Mouse (Mus musculus) MEL (cell line): Measurements from ENCODE around the gene Ctdnep1. TPM values are rescaled to one million over a fixed set of nuclear protein-coding genes. Genes with fewer than 3 reads are reported as not detected.
A peak's percentile ranks its signal among the peaks of the same experiment; 100 is the strongest.

Experiments
- DNase-seq: peaks from one replicate; pipeline ENCODE4 v3.0.0; 2011; ENCODE audit warnings: low read depth, low spot score
- H3K27ac ChIP-seq: 2 replicates; pipeline ENCODE4 v1.5.1; 2012; ENCODE audit warnings: low read depth, mild to moderate bottlenecking, control low read depth, low read length, moderate library complexity; ENCODE audit not compliant: control insufficient read depth
- H3K27me3 ChIP-seq, 2 experiments: fragments of 150-350 bp in 1 of 2; sonication (generic) in 1 of 2; 2 replicates each; pipeline ENCODE4 v1.6.1; 2012; ENCODE audit warnings: low read length in 2 of 2, mild to moderate bottlenecking in 2 of 2, improper control_type of control experiment in 1 of 2, moderate library complexity in 1 of 2; ENCODE audit not compliant: insufficient read depth in 2 of 2, control insufficient read depth in 1 of 2
- H3K36me3 ChIP-seq, 2 experiments: 2 replicates each; pipeline ENCODE4 v1.6.1; 2012 to 2014; ENCODE audit warnings: low read length in 2 of 2, improper control_type of control experiment in 1 of 2, inconsistent platforms in 1 of 2, mild to moderate bottlenecking in 1 of 2; ENCODE audit not compliant: insufficient read depth in 2 of 2, control insufficient read depth in 1 of 2
- H3K4me1 ChIP-seq, 2 experiments: fragments of 150-350 bp in 1 of 2; sonication (generic) in 1 of 2; 2 replicates each; pipeline ENCODE4 v1.6.1; 2012; ENCODE audit warnings: low read length in 2 of 2, improper control_type of control experiment in 1 of 2, mild to moderate bottlenecking in 1 of 2; ENCODE audit not compliant: insufficient read depth in 2 of 2, control insufficient read depth in 1 of 2
- H3K4me3 ChIP-seq, 2 experiments: fragments of 150-350 bp in 1 of 2; sonication (generic) in 1 of 2; 2 replicates each; pipeline ENCODE4 v1.5.1; 2012; ENCODE audit warnings: low read depth in 2 of 2, low read length in 2 of 2, mild to moderate bottlenecking in 2 of 2, moderate library complexity in 2 of 2, control low read depth in 1 of 2, improper control_type of control experiment in 1 of 2; ENCODE audit not compliant: control insufficient read depth in 1 of 2, insufficient read depth in 1 of 2
- H3K79me2 ChIP-seq: 2 replicates; pipeline ENCODE4 v1.6.1; 2012; ENCODE audit warnings: mild to moderate bottlenecking, low read length, moderate library complexity; ENCODE audit not compliant: control insufficient read depth, poor library complexity, insufficient read depth
- H3K9ac ChIP-seq: 2 replicates; pipeline ENCODE4 v1.6.1; 2012; ENCODE audit warnings: low read depth, mild to moderate bottlenecking, control low read depth, low read length, moderate library complexity; ENCODE audit not compliant: control insufficient read depth, poor library complexity, severe bottlenecking
- H3K9me3 ChIP-seq: fragments of 150-350 bp; sonication (generic); replicated peaks from 2 replicates; pipeline ENCODE4 v1.6.1; 2012; ENCODE audit warnings: mild to moderate bottlenecking, low read length, improper control_type of control experiment, moderate library complexity; ENCODE audit not compliant: insufficient read depth
- BHLHE40 ChIP-seq: IDR thresholded peaks from 2 replicates; pipeline ENCODE4 v1.6.1; 2012; ENCODE audit warnings: low read depth, mild to moderate bottlenecking, inconsistent platforms, low read length, improper control_type of control experiment, borderline replicate concordance
- CHD1 ChIP-seq: IDR thresholded peaks from 2 replicates; pipeline ENCODE4 v1.6.1; 2012; ENCODE audit warnings: low read depth, mild to moderate bottlenecking, inconsistent platforms, low read length, improper control_type of control experiment
- CHD2 ChIP-seq: IDR thresholded peaks from 2 replicates; pipeline ENCODE4 v1.6.1; 2011; ENCODE audit warnings: low read length, improper control_type of control experiment
- CTCF ChIP-seq, 3 experiments: IDR thresholded peaks in 2 of 3; conservative IDR thresholded peaks in 1 of 3; 2 replicates each; pipeline ENCODE4 v1.5.1; 2011 to 2012; ENCODE audit warnings: low read length in 3 of 3, low read depth in 2 of 3, mild to moderate bottlenecking in 2 of 3, improper control_type of control experiment in 1 of 3, inconsistent platforms in 1 of 3, mixed read lengths in 1 of 3, moderate library complexity in 1 of 3; ENCODE audit not compliant: control insufficient read depth in 1 of 3, insufficient read depth in 1 of 3, poor library complexity in 1 of 3, severe bottlenecking in 1 of 3
- E2F4 ChIP-seq: IDR thresholded peaks from 2 replicates; pipeline ENCODE4 v1.6.1; 2011; ENCODE audit warnings: low read depth, low read length, improper control_type of control experiment, borderline replicate concordance
- EP300 ChIP-seq, 2 experiments: IDR thresholded peaks; 2 replicates each; pipeline ENCODE4 v1.6.1; 2011; ENCODE audit warnings: improper control_type of control experiment in 2 of 2, low read length in 2 of 2, low read depth in 1 of 2, mild to moderate bottlenecking in 1 of 2
- GABPA ChIP-seq: IDR thresholded peaks from 2 replicates; pipeline ENCODE4 v1.6.1; 2012; ENCODE audit warnings: low read depth, mild to moderate bottlenecking, inconsistent platforms, low read length, improper control_type of control experiment, moderate library complexity
- GATA1 ChIP-seq: IDR thresholded peaks from 2 replicates; pipeline ENCODE4 v1.6.1; 2011; ENCODE audit warnings: low read depth, low read length, improper control_type of control experiment
- HCFC1 ChIP-seq: IDR thresholded peaks from 2 replicates; pipeline ENCODE4 v1.6.1; 2012; ENCODE audit warnings: low read depth, mild to moderate bottlenecking, inconsistent platforms, low read length, improper control_type of control experiment, moderate library complexity
- JUND ChIP-seq: IDR thresholded peaks from 2 replicates; pipeline ENCODE4 v1.6.1; 2011; ENCODE audit warnings: low read depth, mild to moderate bottlenecking, improper control_type of control experiment, low read length
- KAT2A ChIP-seq: conservative IDR thresholded peaks from 2 replicates; pipeline ENCODE4 v1.6.1; 2012; ENCODE audit warnings: low read depth, low read length, improper control_type of control experiment, inconsistent platforms
- MAFK ChIP-seq: IDR thresholded peaks from 2 replicates; pipeline ENCODE4 v1.6.1; 2011; ENCODE audit warnings: low read depth, mild to moderate bottlenecking, low read length, improper control_type of control experiment, borderline replicate concordance
- MAX ChIP-seq: IDR thresholded peaks from 2 replicates; pipeline ENCODE4 v1.6.1; 2011; ENCODE audit warnings: low read length, improper control_type of control experiment
- MAZ ChIP-seq: IDR thresholded peaks from 2 replicates; pipeline ENCODE4 v1.6.1; 2012; ENCODE audit warnings: low read depth, mild to moderate bottlenecking, inconsistent platforms, low read length, improper control_type of control experiment
- MYB ChIP-seq: IDR thresholded peaks from 2 replicates; pipeline ENCODE4 v1.6.1; 2011; ENCODE audit warnings: mild to moderate bottlenecking, low read depth, low read length, improper control_type of control experiment
- MYC ChIP-seq: IDR thresholded peaks from 2 replicates; pipeline ENCODE4 v1.6.1; 2011; ENCODE audit warnings: low read depth, mild to moderate bottlenecking, low read length, improper control_type of control experiment, moderate library complexity
- NELFE ChIP-seq: IDR thresholded peaks from 2 replicates; pipeline ENCODE4 v1.6.1; 2011; ENCODE audit warnings: low read depth, low read length, improper control_type of control experiment
- NRF1 ChIP-seq: IDR thresholded peaks from 2 replicates; pipeline ENCODE4 v1.6.1; 2014; ENCODE audit warnings: low read depth, mild to moderate bottlenecking, inconsistent platforms, low read length, improper control_type of control experiment, moderate library complexity; ENCODE audit not compliant: poor library complexity, insufficient read depth, severe bottlenecking
- POLR2AphosphoS2 ChIP-seq: IDR thresholded peaks from 2 replicates; pipeline ENCODE4 v1.6.1; 2011; ENCODE audit warnings: low read length, improper control_type of control experiment
- POLR2AphosphoS5 ChIP-seq: IDR thresholded peaks from 2 replicates; pipeline ENCODE4 v1.6.1; 2012; ENCODE audit warnings: low read depth, borderline replicate concordance, mild to moderate bottlenecking, inconsistent platforms, low read length, moderate library complexity, mixed read lengths
- RAD21 ChIP-seq: IDR thresholded peaks from 2 replicates; pipeline ENCODE4 v1.6.1; 2011; ENCODE audit warnings: mild to moderate bottlenecking, low read depth, low read length, improper control_type of control experiment
- RCOR1 ChIP-seq: IDR thresholded peaks from 2 replicates; pipeline ENCODE4 v1.6.1; 2012; ENCODE audit warnings: low read depth, mild to moderate bottlenecking, inconsistent platforms, low read length, improper control_type of control experiment
- SIN3A ChIP-seq: IDR thresholded peaks from 2 replicates; pipeline ENCODE4 v1.6.1; 2012; ENCODE audit warnings: low read length, improper control_type of control experiment, inconsistent platforms
- SMC3 ChIP-seq: IDR thresholded peaks from 2 replicates; pipeline ENCODE4 v1.6.1; 2011; ENCODE audit warnings: low read depth, low read length, improper control_type of control experiment
- UBTF ChIP-seq: IDR thresholded peaks from 2 replicates; pipeline ENCODE4 v1.6.1; 2012; ENCODE audit warnings: low read depth, mild to moderate bottlenecking, inconsistent platforms, low read length, improper control_type of control experiment, moderate library complexity, borderline replicate concordance; ENCODE audit not compliant: insufficient read depth
- USF1 ChIP-seq: IDR thresholded peaks from 2 replicates; pipeline ENCODE4 v1.6.1; 2014; ENCODE audit warnings: low read depth, mild to moderate bottlenecking, inconsistent platforms, low read length, improper control_type of control experiment, moderate library complexity
- USF2 ChIP-seq, 2 experiments: IDR thresholded peaks; 2 replicates each; pipeline ENCODE4 v1.6.1; 2011 to 2012; ENCODE audit warnings: improper control_type of control experiment in 2 of 2, low read length in 2 of 2, borderline replicate concordance in 1 of 2, inconsistent platforms in 1 of 2, low read depth in 1 of 2, mild to moderate bottlenecking in 1 of 2; ENCODE audit not compliant: insufficient read depth in 1 of 2
- ZC3H11A ChIP-seq: IDR thresholded peaks from 2 replicates; pipeline ENCODE4 v1.6.1; 2012; ENCODE audit warnings: low read depth, mild to moderate bottlenecking, inconsistent platforms, low read length, improper control_type of control experiment
- ZMIZ1 ChIP-seq: IDR thresholded peaks from 2 replicates; pipeline ENCODE4 v1.6.1; 2012; ENCODE audit warnings: low read depth, mild to moderate bottlenecking, inconsistent platforms, low read length, improper control_type of control experiment, moderate library complexity
- polyA plus RNA-seq, 2 experiments: library from polyadenylated mRNA; stranded (reverse) in 1 of 2; unstranded in 1 of 2; fragments of >175 nt in 1 of 2; fragments of >200 nt in 1 of 2; gene quantifications; 2 replicates each; pipeline versions ENCODE4 v1.2.1 to v1.2.4; 2012; ENCODE audit warnings: low replicate concordance in 2 of 2, low read depth in 1 of 2; ENCODE audit not compliant: insufficient read length in 2 of 2, insufficient read depth in 1 of 2, missing spikeins in 1 of 2
- total RNA-seq: library from RNA; depleted of rRNA; stranded (reverse); fragments of 300-350 nt; gene quantifications from 2 replicates; pipeline ENCODE4 v1.2.3, GENCODE M21; 2012

Gene Ctdnep1
- total and polyA plus RNA-seq, 3 experiments = 47.3 to 133 TPM; not detected in 1

DNA sequence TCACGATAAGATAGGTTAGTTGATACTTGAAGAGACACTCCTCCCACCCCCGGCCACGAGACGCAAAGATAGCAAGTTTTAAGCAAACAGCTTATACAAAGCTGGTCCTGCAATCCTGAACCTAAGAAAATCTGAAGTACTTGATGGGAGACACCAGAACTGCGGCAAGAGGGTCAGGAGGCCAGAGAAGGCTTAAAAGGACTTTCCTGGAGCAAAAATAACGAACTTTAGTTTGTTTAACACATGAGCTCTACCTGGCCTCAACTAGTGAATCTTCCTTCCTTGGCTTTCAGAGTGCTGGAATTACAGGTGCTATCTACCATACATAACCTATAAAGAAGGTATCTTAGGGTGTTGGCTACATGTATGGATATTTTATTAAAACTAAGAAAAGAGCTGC is 46.3 kb upstream of the Ctdnep1 start:
- no peaks in the 10 kb centered on the region for H3K79me2 ChIP-seq
- H3K9me3 ChIP-seq = no peaks in the 10 kb centered on the region
- peaks cover 5 to 30% of the 10 kb centered on the region in 2 experiments; a peak in 2 of 4 replicates for H3K4me1 ChIP-seq
- DNase-seq = peak; percentile 78
- no peak for TF ChIP-seq CHD1
- TF ChIP-seq GATA1 = 0 out of 2 replicates have a peak, but pooled peaks have one; percentile 1
- H3K36me3 ChIP-seq = peaks cover 0 to 28% of the 10 kb centered on the region in 2 experiments; a peak in 2 of 4 replicates
- peaks cover 0 to 2% of the 10 kb centered on the region in 2 experiments; a peak in 1 of 4 replicates for H3K27me3 ChIP-seq
- H3K4me3 ChIP-seq = peak overlapping the region; percentile 57 to 60
- H3K9ac ChIP-seq = peak overlapping the region; percentile 60
- H3K27ac ChIP-seq = peak overlapping the region; percentile 42

DNA sequence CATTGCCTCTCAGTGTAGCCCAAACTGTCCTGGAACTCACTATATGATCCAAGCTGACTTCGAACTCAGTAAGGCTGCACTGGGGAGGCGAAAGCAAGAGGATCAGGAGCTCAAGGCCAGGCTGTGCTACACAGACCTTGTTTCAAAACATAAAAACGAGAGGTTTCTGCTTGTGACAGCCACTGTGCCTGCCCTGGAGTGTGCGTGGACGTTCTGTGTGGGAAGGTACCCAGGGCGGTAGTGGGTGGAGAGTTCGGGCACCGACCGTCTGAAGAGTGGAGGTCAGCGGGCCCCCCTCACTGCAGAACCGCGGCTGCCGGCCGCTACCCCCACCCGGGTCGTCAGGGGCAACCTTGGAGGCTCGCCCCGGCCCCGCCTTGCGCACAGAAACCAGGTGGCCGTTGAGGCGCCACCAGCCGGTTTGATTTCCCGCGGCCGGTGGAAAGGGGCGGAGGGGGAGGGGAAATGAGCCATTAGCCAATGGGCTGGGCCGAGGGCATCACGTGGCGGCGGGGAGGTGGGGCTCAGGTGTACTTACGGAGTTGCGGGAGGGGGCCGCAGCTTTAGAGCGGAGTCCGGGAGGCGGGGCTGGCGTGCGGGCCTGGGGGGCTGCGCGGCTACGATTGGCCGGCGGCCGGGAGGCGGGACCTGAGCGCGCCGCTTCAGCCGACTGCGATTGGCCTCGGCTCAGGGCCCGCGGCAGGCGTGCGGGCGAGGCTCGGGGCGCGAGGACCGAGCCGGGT is 45.6 kb upstream of the Ctdnep1 start, which contains the start of gene Ybx2:
TSS of gene Ybx2 (plus strand) at position 660 of the 743 bp plus-strand sequence.
- Histone ChIP-seq H3K79me2 (no peaks in the 10 kb centered on the region), H3K27ac (peak within 1 kb of the TSS; percentile 42), H3K4me3 (peak within 1 kb of the TSS; percentile 57 to 60), H3K27me3 (peaks cover 0 to 2% of the 10 kb centered on the region in 2 experiments; a peak in 1 of 4 replicates), H3K9me3 (no peaks in the 10 kb centered on the region), H3K36me3 (peaks cover 0 to 25% of the 10 kb centered on the region in 2 experiments; a peak in 2 of 4 replicates), H3K4me1 (peaks cover 5 to 23% of the 10 kb centered on the region in 2 experiments; a peak in 2 of 4 replicates), H3K9ac (peak within 1 kb of the TSS; percentile 66)
- DNase-seq = peak; percentile 93
- TF ChIP-seq JUND (no peak), MYB (peak; percentile 36; the same call in 1 of the 2 replicates), MYC (no peak), RCOR1 (0 out of 2 replicates have a peak, but pooled peaks have one; percentile 16), RAD21 (no peak), HCFC1 (peak; percentile 65), POLR2AphosphoS5 (no peak), ZMIZ1 (no peak), BHLHE40 (no peak), SIN3A (peak; percentile 71), SMC3 (no peak), POLR2AphosphoS2 (no peak), USF2 (IDR thresholded peaks at IDR 0.05; ENCODE audit: borderline replicate concordance in 1 of 2, insufficient read depth in 1 of 2, low read depth in 1 of 2, low read length in 2 of 2) (peak; percentile 76 to 95; a peak in 3 of 4 replicates), NELFE (peak; percentile 33; the same call in 1 of the 2 replicates), MAX (peak; percentile 78), GATA1 (no peak), GABPA (no peak), CTCF (IDR thresholded peaks at IDR 0.05 in 2 of 3, conservative IDR thresholded peaks at IDR 0.05 in 1 of 3; ENCODE audit: control insufficient read depth in 1 of 3, insufficient read depth in 1 of 3, low read depth in 2 of 3, low read length in 3 of 3, poor library complexity in 1 of 3, severe bottlenecking in 1 of 3) (peak in 1 of 3 experiments; percentile 20; a peak in 1 of 6 replicates), ZC3H11A (no peak), E2F4 (peak; percentile 76; the same call in 1 of the 2 replicates), USF1 (peak; percentile 100), MAZ (peak; percentile 83), UBTF (no peak), NRF1 (peak; percentile 32; the same call in 1 of the 2 replicates), MAFK (no peak), CHD2 (peak; percentile 23; the same call in 1 of the 2 replicates), EP300 (IDR thresholded peaks at IDR 0.05; ENCODE audit: low read depth in 1 of 2, low read length in 2 of 2) (peak in 1 of 2 experiments; percentile 24; a peak in 1 of 4 replicates), KAT2A (no peak)
